In the genomic region with DNA sequence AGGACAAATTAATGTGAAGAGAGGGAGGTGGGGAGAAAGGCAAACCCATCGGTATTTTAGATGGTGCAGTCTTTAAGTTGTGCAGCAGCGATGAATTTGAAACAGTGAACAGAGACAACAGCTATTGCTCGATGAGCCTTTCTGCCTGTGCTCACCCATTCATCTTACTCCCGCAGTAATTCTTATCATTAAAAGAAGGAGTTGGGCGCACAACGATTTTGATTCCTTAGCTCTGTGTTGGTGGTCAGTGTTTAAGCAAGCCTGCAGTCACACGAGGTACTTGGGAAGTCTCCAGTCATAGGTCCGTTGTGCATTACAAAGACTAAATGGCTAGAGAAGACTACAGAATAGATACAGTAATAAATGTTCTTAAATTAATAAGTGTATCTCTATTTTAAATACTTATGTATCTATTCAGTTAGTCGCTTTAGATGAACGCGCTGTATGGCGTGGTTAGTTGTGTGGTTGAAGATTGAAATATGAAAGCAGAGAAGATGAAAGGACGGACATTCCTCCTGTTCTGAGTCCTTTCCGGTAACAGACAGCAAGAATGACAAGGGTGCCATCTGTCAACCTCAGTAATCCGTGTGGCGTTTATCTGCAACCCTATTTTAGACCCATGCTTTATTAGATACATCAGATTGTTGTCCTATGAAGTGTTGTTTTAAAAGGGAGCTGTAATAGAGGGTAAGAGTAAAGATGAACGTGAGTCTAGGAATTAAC, we compare ENCODE assay signal across 15 mouse cellular contexts. TPM values are rescaled to one million over a fixed set of nuclear protein-coding genes. Genes with fewer than 3 reads are reported as not detected.
A peak's percentile ranks its signal among the peaks of the same experiment; 100 is the strongest.
DNase-seq lines count a peak whose midpoint lies in the region; ATAC-seq and TF ChIP-seq lines count a peak whose summit lies in the region.
"Had no signal": no experiment of that assay in that cellular context is flagged by ENCODE, and none has a peak within 500 bp of the region (broad histone marks: within the 10 kb centered on the region; RNA-seq: fewer than 3 reads in every experiment).

No protein-coding gene starts in this region.

- no peak for TF ChIP-seq POLR2A in CH12.LX (IDR thresholded peaks at IDR 0.05; ENCODE audit: low read depth, low read length)
- TF ChIP-seq POLR2A in kidney, adult 2 months (IDR thresholded peaks at IDR 0.05; ENCODE audit: low read depth, low read length) = no peak

- 84% methylated on average over 17 of the region's 17 CpGs for WGBS in heart, embryonic 14.5 days
- WGBS in heart, embryonic 11.5 days (ENCODE audit: insufficient replicate concordance) = 85% methylated on average over 17 of the region's 17 CpGs
- WGBS in midbrain, embryonic 14.5 days = 82% methylated on average over 17 of the region's 17 CpGs
- 88% methylated on average over 17 of the region's 17 CpGs for WGBS in kidney, adult 2 months

- in situ Hi-C loops in CH12.LX (cut with MboI; ENCODE audit: low pct_ligation_motif_present, low pct_unique_long_range_greater_than_20kb, low sequenced_read_pairs) = no loop called here

- peaks cover 6% of the 10 kb centered on the region; the same call in 1 of the 2 replicates for H3K36me3 ChIP-seq in heart, embryonic 14.5 days (ENCODE audit: control insufficient read depth, insufficient read depth, low read length)
- H3K36me3 ChIP-seq in heart, embryonic 11.5 days (ENCODE audit: control insufficient read depth, insufficient read depth, low read length) = no peaks in the 10 kb centered on the region
- H3K36me3 ChIP-seq in CH12.LX (replicated peaks in 1 of 2; ENCODE audit: control insufficient read depth in 1 of 2, insufficient read depth in 1 of 2, low read length in 1 of 2) = peaks cover 0 to 20% of the 10 kb centered on the region in 2 experiments
- H3K36me3 ChIP-seq in midbrain, embryonic 14.5 days (ENCODE audit: control insufficient read depth, insufficient read depth, low read length) = 0 out of 2 replicates have a peak, but pooled peaks cover 4% of the 10 kb centered on the region
- H3K36me3 ChIP-seq in kidney, adult 2 months (ENCODE audit: control insufficient read depth, insufficient read depth, low read length) = no peaks in the 10 kb centered on the region
- H3K36me3 ChIP-seq: heart, embryonic 12.5 days; stomach, embryonic 15.5 days had no signal

- no peak overlapping the region for H3K27ac ChIP-seq in heart, embryonic 14.5 days (replicated peaks in 1 of 2; ENCODE audit: control insufficient read depth in 1 of 2, insufficient read depth in 1 of 2, low read depth in 2 of 2, low read length in 2 of 2)
- H3K27ac ChIP-seq in heart, embryonic 11.5 days (ENCODE audit: low read depth, low read length) = no peak overlapping the region
- H3K27ac ChIP-seq in CH12.LX (ENCODE audit: insufficient read depth, low read depth) = no peak overlapping the region
- no peak overlapping the region for H3K27ac ChIP-seq in midbrain, embryonic 14.5 days (replicated peaks; ENCODE audit: low read depth, low read length)
- H3K27ac ChIP-seq in kidney, adult 2 months (ENCODE audit: insufficient read depth, low read depth, low read length) = no peak overlapping the region
- H3K27ac ChIP-seq: gastrocnemius, adult 2 months; stomach, embryonic 15.5 days had no signal

- no peaks in the 10 kb centered on the region for H3K27me3 ChIP-seq in heart, embryonic 14.5 days (ENCODE audit: control insufficient read depth, insufficient read depth, low read length)
- 0 out of 2 replicates have a peak, but pooled peaks cover 2% of the 10 kb centered on the region for H3K27me3 ChIP-seq in heart, embryonic 11.5 days (ENCODE audit: control insufficient read depth, insufficient read depth, low read length)
- no peaks in the 10 kb centered on the region for H3K27me3 ChIP-seq in CH12.LX (replicated peaks)
- no peaks in the 10 kb centered on the region for H3K27me3 ChIP-seq in midbrain, embryonic 14.5 days (ENCODE audit: control insufficient read depth, insufficient read depth, low read length)
- H3K27me3 ChIP-seq in kidney, adult 2 months (replicated peaks; ENCODE audit: control insufficient read depth, insufficient read depth, low read length) = no peaks in the 10 kb centered on the region
- H3K27me3 ChIP-seq: stomach, embryonic 15.5 days had no signal

- no peak for TF ChIP-seq EP300 in CH12.LX (IDR thresholded peaks at IDR 0.05; ENCODE audit: low read length)

- H3K4me2 ChIP-seq in heart, embryonic 14.5 days (ENCODE audit: low read length) = peak overlapping the region; percentile 96; the same call in 1 of the 2 replicates
- no peak overlapping the region for H3K4me2 ChIP-seq in heart, embryonic 11.5 days
- peak overlapping the region; percentile 80 for H3K4me2 ChIP-seq in CH12.LX (ENCODE audit: insufficient read depth, low read depth, poor library complexity, severe bottlenecking)
- H3K4me2 ChIP-seq in midbrain, embryonic 14.5 days (ENCODE audit: low read length) = peak overlapping the region; percentile 96

- no peak for TF ChIP-seq RAD21 in CH12.LX (IDR thresholded peaks at IDR 0.05; ENCODE audit: low read depth, low read length)

- no peak overlapping the region for H3K9ac ChIP-seq in heart, embryonic 14.5 days (ENCODE audit: low read length)
- H3K9ac ChIP-seq in heart, embryonic 11.5 days (ENCODE audit: low read depth, low read length) = no peak overlapping the region
- H3K9ac ChIP-seq in CH12.LX (ENCODE audit: insufficient read depth, low read depth) = peak overlapping the region; percentile 3; the same call in 1 of the 2 replicates
- no peak overlapping the region for H3K9ac ChIP-seq in midbrain, embryonic 14.5 days (replicated peaks; ENCODE audit: low read length)
- H3K9ac ChIP-seq: heart, embryonic 12.5 days; stomach, embryonic 15.5 days had no signal

- no peak for ATAC-seq in heart, embryonic 14.5 days (ENCODE audit: insufficient number of reproducible peaks, insufficient read depth, low FRiP score, low read depth)
- ATAC-seq in heart, embryonic 11.5 days (replicated peaks; ENCODE audit: insufficient number of reproducible peaks, low FRiP score, low TSS enrichment) = no peak
- no peak for ATAC-seq in midbrain, embryonic 14.5 days (ENCODE audit: low FRiP score, low TSS enrichment)
- ATAC-seq: inflammation-experienced regulatory T-cells, adult 6 months had no signal

- no peak for TF ChIP-seq CTCF in CH12.LX (conservative IDR thresholded peaks at IDR 0.05 in 1 of 2, IDR thresholded peaks at IDR 0.05 in 1 of 2; ENCODE audit: low read depth in 2 of 2, low read length in 2 of 2)
- no peak for TF ChIP-seq CTCF in kidney, adult 2 months (conservative IDR thresholded peaks at IDR 0.05; ENCODE audit: insufficient read depth, insufficient read length, low read depth, low read length)

- no peak for DNase-seq in CH12.LX (ENCODE audit: extremely low read depth)
- DNase-seq in cerebellum, adult 9-11 months = peak; percentile 68
- DNase-seq in midbrain, embryonic 14.5 days = no peak
- no peak for DNase-seq in left cerebral cortex, adult 9 months (ENCODE audit: low spot score in 2 of 2)
- DNase-seq in kidney, adult 2 months = no peak
- DNase-seq: embryo, embryonic 11 days; gastrocnemius, adult 2 months; kidney, postnatal 10 days; liver; thymus, postnatal 36 days had no signal

- peaks cover 17% of the 10 kb centered on the region for H3K79me2 ChIP-seq in CH12.LX (replicated peaks; ENCODE audit: control insufficient read depth, extremely low read depth, insufficient read depth, poor library complexity, severe bottlenecking)

- H3K4me1 ChIP-seq in heart, embryonic 14.5 days (ENCODE audit: control insufficient read depth in 2 of 2, insufficient read depth in 2 of 2, low read length in 2 of 2) = peaks cover 2 to 12% of the 10 kb centered on the region in 2 experiments; a peak in 3 of 4 replicates
- peaks cover 9% of the 10 kb centered on the region; the same call in 1 of the 2 replicates for H3K4me1 ChIP-seq in heart, embryonic 11.5 days (ENCODE audit: control insufficient read depth, insufficient read depth, low read length)
- H3K4me1 ChIP-seq in CH12.LX (ENCODE audit: control insufficient read depth in 1 of 2, insufficient read depth in 2 of 2) = peaks cover 0 to 26% of the 10 kb centered on the region in 2 experiments; a peak in 2 of 4 replicates
- H3K4me1 ChIP-seq in midbrain, embryonic 14.5 days (ENCODE audit: control insufficient read depth, insufficient read depth, low read length) = peaks cover 26% of the 10 kb centered on the region
- no peaks in the 10 kb centered on the region for H3K4me1 ChIP-seq in kidney, adult 2 months (ENCODE audit: control insufficient read depth, insufficient read depth, low read length)

- dilution Hi-C loops in CH12.LX (cut with MboI; ENCODE audit: extremely low pct_ligation_motif_present, extremely low pct_unique_long_range_greater_than_20kb, low sequenced_read_pairs) = no loop called here

- no peak overlapping the region for H3K4me3 ChIP-seq in heart, embryonic 14.5 days (ENCODE audit: control insufficient read depth in 1 of 2, insufficient read depth in 1 of 2, low read depth in 1 of 2, low read length in 2 of 2)
- no peak overlapping the region for H3K4me3 ChIP-seq in heart, embryonic 11.5 days (ENCODE audit: low read depth, low read length)
- H3K4me3 ChIP-seq in CH12.LX (replicated peaks in 1 of 3; ENCODE audit: low read depth in 2 of 3, low read length in 2 of 3, poor library complexity in 1 of 3) = no peak overlapping the region
- no peak overlapping the region for H3K4me3 ChIP-seq in midbrain, embryonic 14.5 days (replicated peaks; ENCODE audit: low read depth, low read length)
- no peak overlapping the region for H3K4me3 ChIP-seq in kidney, adult 2 months (ENCODE audit: insufficient read depth, low read depth, low read length)
- H3K4me3 ChIP-seq: heart, embryonic 12.5 days; stomach, embryonic 15.5 days had no signal

- no peaks in the 10 kb centered on the region for H3K9me3 ChIP-seq in heart, embryonic 14.5 days (ENCODE audit: control insufficient read depth, low read length)
- H3K9me3 ChIP-seq in heart, embryonic 11.5 days (replicated peaks; ENCODE audit: control insufficient read depth, low read length) = no peaks in the 10 kb centered on the region
- no peaks in the 10 kb centered on the region for H3K9me3 ChIP-seq in CH12.LX (replicated peaks; ENCODE audit: low read length)
- no peaks in the 10 kb centered on the region for H3K9me3 ChIP-seq in midbrain, embryonic 14.5 days (ENCODE audit: control insufficient read depth, low read length)
- H3K9me3 ChIP-seq: heart, embryonic 12.5 days; stomach, embryonic 15.5 days had no signal

RNA-seq across cellular contexts. Expression of gene Extl2, which starts 2.5 kb away (rescaled TPM):
- polyA plus RNA-seq in heart, embryonic 14.5 days (2014; fragmentation: Nextera tagmentation; extraction: Ambion mirVana) = 22.0 TPM in 2 replicates
- polyA plus RNA-seq in heart, embryonic 11.5 days (2014; fragmentation: Nextera tagmentation; extraction: Ambion mirVana) = 19.2 and 21.1 TPM in 2 replicates
- total RNA-seq in CH12.LX (2012; rRNA removed) = 7.2 and 8.1 TPM in 2 replicates
- 11.2 and 11.9 TPM in 2 replicates for total RNA-seq in CH12.LX (2014; rRNA removed)
- polyA plus RNA-seq in CH12.LX (2012; ENCODE audit: insufficient read length, low read depth) = 7.8 and 12.0 TPM in 2 replicates
- polyA plus RNA-seq in midbrain, embryonic 14.5 days (2014; fragmentation: Nextera tagmentation; extraction: Ambion mirVana) = 28.5 and 32.8 TPM in 2 replicates
- 12.3 and 14.7 TPM in 2 replicates for polyA plus RNA-seq in kidney, adult 2 months (2012; rRNA removed)

RNA-seq across cellular contexts. Expression of gene Slc30a7, which starts 2.6 kb away (rescaled TPM):
- 19.9 and 25.6 TPM in 2 replicates for polyA plus RNA-seq in heart, embryonic 14.5 days (2014; fragmentation: Nextera tagmentation; extraction: Ambion mirVana)
- polyA plus RNA-seq in heart, embryonic 11.5 days (2014; fragmentation: Nextera tagmentation; extraction: Ambion mirVana) = 19.8 and 28.7 TPM in 2 replicates
- total RNA-seq in CH12.LX (2012; rRNA removed) (15.0 and 18.8 TPM in 2 replicates), CH12.LX (2014; rRNA removed) (20.8 and 25.3 TPM in 2 replicates)
- polyA plus RNA-seq in CH12.LX (2012; ENCODE audit: insufficient read length, low read depth) = 32.8 and 38.9 TPM in 2 replicates
- polyA plus RNA-seq in midbrain, embryonic 14.5 days (2014; fragmentation: Nextera tagmentation; extraction: Ambion mirVana) = 19.6 and 26.8 TPM in 2 replicates
- polyA plus RNA-seq in kidney, adult 2 months (2012; rRNA removed) = 9.2 and 14.6 TPM in 2 replicates
